Mouse (Mus musculus) layer of hippocampus, adult 9-11 months (tissue): ENCODE results near the gene Golga7b.

Experiments used
- DNase-seq: peaks from one replicate; pipeline ENCODE4 v3.0.0; 2022

Gene Golga7b

DNA sequence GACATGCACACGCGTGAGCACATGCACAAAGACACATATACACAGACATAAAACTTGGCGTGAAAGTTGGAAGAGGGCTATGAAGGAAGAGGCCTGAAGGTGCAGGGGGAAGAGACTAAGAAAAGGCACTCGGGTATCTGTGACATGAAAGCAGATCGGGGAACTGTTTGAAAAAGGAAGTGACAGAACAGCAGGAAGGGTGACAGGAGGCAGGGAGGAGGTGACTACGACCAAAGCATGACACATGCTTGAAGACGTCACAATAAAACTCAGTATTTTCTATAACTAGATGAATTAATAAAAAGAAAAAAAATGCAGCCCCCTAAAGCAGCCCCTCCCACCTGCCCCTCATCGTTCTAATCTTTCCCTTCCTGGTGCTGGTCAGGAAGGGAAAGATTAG is 58.4 kb downstream of the Golga7b start:
- DNase-seq, result no peak

GRCm38 (mm10) chr19:42306202-42306601 is 58.8 kb downstream of the Golga7b start:
- no peak for DNase-seq

DNA sequence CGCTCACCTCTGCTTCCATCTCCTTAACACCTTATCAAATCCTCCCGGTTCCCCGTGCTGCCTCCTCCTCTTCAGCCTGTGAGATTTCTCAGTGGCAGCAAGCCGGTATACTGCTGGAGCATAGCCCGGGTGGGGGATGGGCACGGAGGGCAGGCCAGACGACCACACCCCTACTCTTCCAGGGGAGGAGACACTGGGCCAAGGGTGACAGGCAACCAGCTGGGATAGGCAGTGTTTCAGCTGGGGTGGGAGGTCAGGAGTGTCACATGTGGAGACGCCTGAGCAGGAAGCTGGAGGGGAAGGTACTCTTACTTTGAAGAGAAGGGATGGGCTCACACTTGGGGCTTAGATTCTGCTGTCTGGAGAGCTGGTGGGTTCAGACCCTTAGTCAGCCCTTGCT is 59.6 kb downstream of the Golga7b start:
- no peak for DNase-seq

DNA sequence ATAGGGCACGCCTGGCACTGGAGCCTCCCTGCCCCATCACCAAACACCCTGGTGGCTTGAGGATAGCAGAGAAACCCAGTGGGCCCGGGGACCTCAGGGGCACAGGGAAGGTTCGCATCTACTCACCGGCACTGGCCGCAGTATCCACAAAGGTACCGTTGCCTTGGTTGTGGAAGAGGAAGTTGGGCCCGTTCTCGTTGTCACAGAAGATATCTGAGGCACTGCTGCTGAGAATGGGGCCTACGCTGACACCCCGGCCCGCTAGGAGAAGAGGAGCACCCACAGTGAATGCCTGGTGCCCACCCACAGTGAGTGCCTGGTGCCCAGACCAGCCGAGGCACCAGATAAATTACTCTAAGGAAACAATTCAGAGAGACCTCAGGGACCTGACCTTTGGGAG is 61.6 kb downstream of the Golga7b start:
- no peak for DNase-seq

DNA sequence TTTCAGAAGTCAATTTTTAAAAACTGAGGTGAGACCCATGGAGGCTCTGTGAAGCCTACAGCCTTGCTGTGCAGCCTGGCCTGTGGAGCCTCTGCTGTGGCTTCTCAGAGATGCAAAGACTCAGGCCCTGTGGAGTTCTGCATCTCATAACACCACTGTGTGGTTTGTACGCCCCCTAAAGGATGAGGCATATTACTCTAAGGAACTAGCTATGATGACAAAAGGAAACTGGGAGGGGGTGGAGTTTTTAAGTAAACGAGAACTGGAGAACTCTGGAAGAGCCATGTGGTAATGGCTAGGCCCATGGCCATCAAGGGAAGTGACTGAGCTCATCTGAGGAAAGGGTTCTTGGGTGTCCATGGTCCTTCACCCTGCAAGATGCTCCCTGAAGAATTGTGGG is 64.0 kb downstream of the Golga7b start:
- DNase-seq, result no peak

GRCm38 (mm10) chr19:42312191-42312590 is 64.8 kb downstream of the Golga7b start:
- DNase-seq, result no peak

DNA sequence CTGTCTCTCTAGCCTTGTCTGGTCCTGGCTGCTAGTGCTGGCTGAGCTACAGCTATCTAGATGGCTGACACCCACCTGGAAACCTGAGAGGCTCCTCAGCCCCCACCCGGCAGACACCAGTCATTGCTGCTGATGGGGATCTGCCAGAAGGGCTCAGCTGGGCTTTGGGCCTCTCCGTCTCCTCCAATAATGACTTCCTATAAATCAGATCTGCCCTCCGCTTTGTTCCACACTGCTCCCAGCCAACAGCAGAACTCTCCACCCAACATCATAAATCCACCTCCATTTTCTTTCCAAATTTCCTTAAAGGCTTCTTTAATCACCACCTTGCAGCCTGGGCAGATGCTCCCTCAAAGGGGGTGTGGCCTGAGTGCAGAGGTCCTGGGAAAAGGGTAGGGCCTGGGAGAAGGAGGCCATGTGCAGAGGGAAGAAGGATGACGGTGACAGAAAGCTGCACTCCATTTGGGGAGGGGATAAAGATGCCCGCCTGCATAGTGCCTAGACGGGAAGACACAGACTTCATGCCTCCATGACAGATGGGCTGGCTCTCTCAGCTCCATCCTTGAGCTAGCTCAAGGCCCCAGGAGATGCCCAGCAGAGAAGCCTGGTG is 67.8 kb downstream of the Golga7b start:
- no peak for DNase-seq

DNA sequence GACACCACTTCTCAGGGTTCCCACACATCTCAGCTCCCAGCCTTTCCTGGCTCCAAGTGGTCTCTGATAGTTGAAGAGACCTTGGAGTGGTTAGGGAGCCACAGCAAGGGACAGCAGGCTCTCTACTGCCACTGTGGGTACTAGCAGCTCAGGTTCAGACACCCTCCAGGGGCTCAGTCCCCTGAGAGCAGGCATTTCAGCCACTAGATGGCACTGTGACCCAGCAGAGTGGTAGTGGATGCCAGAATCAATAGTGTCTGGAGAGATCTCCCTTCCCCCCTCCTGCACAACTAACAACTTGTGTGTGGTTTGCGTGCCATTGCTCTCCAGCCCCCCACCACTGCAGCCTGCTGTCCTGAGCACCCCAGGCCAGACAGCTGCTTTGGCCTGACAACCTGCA is 68.5 kb downstream of the Golga7b start:
- peak; percentile 85 for DNase-seq

- peak; percentile 42 for DNase-seq
Observed at GRCm38 (mm10) chr19:42316525-42316924, 69.2 kb downstream of the Golga7b start.

GRCm38 (mm10) chr19:42316998-42317397 is 69.6 kb downstream of the Golga7b start:
- peak; percentile 71 for DNase-seq

- peak; percentile 83 for DNase-seq
Observed at GRCm38 (mm10) chr19:42317648-42318425, 70.5 kb downstream of the Golga7b start.
